Mouse (Mus musculus) right cerebral cortex, postnatal 14 days (tissue): ENCODE data around the gene Calca.
"Not testable (repeated sequence)": the region's sequence is repeated elsewhere in the genome, so short reads cannot be mapped to it uniquely, and the experiment has no call there.

Source experiments
- DNase-seq: peaks from one replicate; pipeline ENCODE4 v3.0.0; 2022

Calca gene

DNA sequence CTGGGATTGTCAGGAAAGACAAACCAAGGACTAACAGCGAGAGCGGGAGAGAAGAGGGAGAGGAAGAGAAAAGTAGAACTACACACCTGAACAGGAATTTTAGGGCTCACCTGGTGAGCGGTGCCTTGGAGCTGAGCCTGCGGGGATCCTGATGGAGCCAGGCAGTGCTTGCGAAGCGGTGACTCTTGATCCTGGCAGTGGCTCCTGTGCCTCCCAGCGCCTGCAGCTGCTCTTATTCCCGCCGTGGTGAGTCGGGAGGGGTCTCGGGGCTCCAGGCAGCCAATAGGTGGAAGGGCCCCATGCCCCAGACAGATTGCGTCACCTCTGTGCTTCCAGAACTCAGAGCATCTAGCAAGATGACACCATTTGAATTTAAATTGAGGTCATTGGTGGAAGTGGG, at the start of gene Calca:
TSS of gene Calca (minus strand) at position 256 of the 400 bp plus-strand sequence.
- DNase-seq, result no peak

DNA sequence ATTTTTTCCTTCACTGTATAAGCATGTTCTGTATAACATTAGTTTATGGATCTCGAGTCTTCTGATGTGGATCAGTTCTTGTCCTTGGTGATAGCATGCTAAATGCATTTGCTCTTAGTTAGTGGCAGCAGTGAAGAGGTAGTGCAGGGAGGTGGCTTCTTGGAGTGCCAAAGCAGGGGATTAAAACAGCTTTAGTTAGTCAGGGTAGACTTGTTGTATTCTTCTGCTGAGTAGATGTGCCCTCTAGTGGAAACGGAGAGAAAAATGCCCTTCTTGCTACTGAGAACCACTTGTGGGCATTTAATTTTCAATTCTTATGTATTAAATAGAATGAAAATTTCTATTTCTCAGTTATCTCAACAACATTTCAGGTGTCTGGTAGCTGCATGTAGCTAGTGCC, 36.5 kb upstream of the Calca start:
- DNase-seq, result no peak

DNA sequence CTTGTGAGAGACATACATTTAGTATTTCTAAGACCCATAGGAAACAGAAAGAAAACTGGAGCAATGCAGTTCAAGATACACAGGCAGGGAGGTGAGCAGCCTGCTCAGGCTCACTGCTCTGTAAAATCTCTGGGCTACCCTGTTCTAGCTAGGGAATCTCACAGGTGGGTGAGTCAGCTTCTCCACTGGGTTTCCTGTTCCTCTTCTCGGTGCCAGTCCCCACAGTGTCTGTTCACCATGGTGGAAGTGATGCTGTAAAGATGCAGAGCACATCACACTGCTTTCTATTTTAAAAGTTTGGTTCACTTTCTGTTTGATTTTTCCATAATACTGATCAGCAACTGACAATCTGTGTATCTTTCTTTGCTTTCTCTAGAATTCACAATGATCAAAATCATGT, 35.2 kb upstream of the Calca start:
- DNase-seq, result no peak

DNA sequence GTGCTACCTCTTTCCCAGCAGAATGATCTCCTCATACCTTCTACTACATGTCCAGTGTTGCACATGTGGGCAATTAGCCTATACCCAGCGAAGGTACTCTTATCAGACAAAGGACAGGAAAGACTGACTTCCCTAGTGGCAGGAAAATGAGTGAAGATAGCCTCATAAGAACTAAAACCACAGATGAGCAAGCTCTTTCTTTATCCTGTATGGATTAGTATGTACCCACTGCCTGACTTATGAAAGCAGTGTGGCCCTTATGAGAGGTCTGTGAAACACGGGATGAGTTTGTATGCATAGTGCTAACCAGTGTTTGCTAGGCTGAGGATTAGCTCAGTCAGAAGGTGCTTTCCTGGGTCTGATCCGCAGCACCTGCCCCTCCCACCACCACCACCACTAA, 13.6 kb upstream of the Calca start:
- DNase-seq, result no peak

DNA sequence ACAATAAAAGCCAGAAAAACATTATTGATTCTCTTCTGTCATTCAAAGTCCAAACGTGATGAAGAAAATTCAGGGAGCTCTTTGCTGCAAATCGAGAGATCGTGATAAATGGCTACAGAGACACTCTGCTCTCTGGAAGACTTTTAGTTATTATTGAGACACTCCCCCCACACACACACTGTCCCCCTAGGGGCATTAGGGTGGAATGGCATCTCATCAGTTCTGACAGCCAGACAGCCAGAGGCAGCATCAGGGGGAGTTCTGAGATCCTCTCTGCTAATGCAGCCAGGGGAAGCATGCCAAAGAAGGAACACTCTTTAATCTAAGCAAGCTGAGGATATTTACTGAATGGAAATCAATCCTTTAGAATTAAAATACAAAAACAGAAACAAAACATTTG, 12.6 kb upstream of the Calca start:
- no peak for DNase-seq

DNA sequence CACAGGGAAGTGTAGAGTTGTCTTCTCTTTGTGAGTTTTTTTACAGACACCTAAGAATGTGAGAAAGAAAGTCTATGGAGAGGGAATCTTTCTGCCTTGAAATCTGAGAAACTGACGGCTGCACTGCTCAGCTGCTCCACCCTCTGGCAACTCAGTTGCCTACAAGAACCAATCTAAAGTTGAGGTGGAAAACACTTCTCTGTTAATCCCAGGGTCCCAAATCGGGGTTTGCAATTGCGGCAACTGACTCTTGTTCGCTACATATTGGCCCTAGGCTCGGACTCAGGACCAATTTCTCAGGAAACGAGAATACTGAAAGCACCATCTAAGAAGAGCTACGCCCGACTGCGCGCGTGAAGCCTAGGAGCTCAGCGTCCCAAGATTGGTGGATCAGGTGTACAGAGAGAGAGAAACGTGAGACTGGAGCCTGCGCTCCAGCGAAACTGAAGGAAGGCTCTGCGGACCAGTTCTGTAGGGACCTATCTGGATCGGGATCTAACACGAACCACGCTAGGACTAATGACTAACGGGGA, 522 bp downstream of the Calca start:
- DNase-seq, result peak; percentile 22

DNA sequence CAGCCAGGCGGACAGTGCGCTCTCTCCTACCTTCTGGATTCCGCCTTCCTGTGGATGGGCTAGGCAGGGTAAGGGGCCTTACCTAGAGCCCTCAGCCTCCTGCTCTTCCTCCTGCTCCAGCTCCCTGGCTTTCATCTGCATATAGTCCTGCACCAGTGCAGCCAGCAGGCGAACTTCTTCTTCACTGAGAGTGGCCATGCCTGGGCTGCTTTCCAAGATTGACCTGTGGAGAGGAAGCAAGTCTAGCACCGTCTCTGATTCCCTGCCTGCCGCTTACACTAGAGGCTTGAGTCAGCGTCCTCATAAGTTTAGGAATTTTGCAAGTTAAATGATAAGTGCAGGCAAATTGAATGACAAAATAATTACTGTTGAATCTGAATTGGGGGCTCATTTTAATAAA, 1.8 kb downstream of the Calca start:
- DNase-seq, result no peak

DNA sequence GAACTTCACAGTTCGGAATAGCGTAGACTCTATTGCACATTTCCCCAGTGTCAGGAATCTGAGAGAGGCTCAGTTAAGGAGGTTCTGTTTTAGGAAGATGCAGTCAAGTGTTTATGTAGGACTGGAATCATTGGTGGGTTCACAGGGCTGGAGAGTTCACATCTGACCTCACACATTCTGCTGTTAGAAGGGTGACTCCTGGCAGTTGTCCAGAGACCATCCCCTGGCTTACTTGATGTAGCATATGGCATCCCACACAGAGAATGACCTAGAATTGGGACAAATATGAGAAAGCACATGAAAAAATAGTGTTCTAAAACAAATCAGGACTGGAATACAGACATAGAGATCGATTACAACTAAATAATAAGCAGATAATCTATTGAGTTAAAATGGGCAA, 10.2 kb downstream of the Calca start:
- DNase-seq, result no peak

DNA sequence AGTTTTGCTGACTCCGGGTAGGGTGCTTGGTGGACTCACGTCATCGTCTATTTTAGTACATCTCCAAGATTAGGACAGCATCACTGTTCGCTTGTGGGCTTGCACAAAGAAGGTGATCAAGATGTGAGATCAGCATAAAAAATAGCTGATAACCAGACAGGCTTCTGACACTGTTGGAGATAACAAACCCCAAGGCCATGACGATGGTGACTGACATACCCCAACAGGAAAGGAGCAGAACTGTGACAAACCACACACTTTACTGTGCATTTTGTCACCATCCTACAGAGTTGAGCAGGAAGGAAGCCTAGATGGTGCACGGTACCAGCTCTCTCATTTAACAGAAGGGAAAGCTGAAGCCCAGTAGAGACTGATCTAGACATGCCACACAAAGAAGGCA, 19.4 kb downstream of the Calca start:
- no peak for DNase-seq

DNA sequence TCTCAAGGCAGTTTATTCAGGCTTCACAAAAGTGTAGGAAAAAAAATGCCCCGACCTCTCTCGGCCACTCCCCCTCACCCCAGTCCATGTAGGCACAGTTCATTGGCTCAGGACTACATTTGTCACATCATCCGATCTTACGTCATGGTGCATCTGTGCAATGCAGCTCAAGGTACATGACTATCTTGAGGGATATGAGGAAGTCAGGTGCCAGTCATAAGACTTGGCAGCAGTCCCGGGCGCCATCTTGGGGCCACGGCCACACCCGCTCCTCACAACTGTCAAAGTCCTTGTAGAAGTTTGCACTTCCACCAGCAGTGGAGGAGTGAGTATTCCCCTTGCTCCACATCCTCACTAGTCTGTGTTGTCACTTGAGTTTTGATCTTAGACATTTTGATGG, 41.8 kb downstream of the Calca start:
- DNase-seq, result not testable (repeated sequence)

DNA sequence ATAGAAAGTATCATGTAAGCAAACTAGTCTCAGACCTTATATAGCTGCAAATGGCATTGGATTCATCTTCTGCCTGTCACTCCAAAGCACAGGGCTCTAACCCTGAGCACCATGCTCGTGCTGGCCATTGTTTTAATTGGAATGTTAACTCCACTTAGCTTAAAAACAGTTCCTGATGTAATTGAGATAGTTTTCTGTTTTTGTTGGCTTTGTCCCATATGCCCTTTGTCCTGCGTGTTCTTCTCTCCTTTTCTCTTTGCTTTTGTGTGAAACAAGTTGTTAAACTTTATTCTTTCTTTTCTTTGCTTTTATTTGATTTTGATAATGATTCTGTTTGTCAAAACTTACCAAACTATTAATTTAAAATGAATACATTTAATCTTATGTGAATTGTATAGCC, 53.7 kb downstream of the Calca start:
- no peak for DNase-seq
